Mouse (Mus musculus): ENCODE results near the gene Hfe.

DNA sequence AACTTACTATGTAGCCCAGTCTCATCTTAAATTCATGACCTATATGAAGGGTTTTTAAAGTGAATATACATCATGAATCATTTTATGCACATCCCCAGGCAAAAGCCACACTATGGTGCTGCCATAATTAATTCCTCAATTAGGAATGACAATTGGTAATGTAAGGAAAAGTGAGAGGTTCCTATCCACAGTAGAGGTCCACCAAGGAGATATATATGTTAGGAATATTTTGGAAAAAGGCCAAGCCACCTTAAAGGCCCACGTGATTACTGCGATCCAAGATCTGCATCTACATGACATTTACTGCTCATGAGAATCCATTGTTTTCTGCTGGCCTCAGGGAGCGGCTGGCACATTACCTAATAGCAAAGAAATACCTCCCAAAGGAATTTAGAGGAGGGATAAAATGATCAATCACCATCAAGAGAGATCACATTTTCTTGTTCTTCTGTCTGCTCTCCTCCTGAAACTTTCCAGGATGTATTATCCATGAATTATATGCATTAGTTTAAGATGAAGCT, 48.7 kb upstream of the Hfe start:
- no peak for TF ChIP-seq CTCF (IDR thresholded peaks at IDR 0.05; ENCODE audit: low read depth, low read length)
- no peak for TF ChIP-seq POLR2A (IDR thresholded peaks at IDR 0.05; ENCODE audit: borderline replicate concordance, low read depth, low read length)
